Mouse (Mus musculus) CD8-positive naive resting alpha-beta T cell, adult 57 days (primary cell): ENCODE results near the gene Fgf22. TPM values are rescaled to one million over a fixed set of nuclear protein-coding genes. Genes with fewer than 3 reads are reported as not detected.

ENCODE experiments used
- total RNA-seq: library from RNA; stranded (reverse); gene quantifications from one replicate; pipeline ENCODE4 v1.2.4, GENCODE M21; 2023

Gene Fgf22
- not detected for total RNA-seq

GRCm38 (mm10) chr10:79754856-79755516 lies at the start of gene Fgf22:
Gene Fgf22, plus strand, starts transcription at chr10:79755076.

DNA sequence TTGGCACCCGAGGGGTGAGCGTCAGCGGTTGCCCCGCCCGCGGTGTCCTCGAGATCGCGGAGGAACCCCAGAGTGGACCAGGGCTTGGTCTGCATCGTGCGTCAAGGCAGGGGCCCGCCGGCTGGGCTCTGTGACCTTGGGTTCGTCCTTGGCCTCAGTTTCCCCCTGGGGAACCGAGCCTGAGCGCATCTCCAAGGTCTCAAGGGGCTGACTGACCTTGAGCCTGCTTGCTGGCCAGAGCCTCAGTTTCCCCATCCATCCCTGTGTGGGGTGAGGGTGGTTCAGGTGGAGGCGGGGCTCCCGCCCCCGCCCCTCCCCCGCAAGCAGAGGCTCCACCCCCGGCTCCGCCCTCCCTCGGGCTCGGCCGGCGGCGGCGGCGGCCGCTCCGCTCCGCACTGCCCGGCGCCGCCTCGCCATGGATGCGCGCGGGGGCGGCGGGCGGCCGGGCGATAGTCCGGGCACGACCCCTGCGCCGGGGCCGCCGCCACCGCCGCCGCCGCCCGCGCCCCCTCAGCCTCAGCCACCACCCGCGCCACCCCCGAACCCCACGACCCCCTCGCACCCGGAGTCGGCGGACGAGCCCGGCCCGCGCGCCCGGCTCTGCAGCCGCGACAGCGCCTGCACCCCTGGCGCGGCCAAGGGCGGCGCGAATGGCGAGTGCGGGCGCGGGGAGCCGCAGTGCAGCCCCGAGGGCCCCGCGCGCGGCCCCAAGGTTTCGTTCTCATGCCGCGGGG lies 38.5 kb upstream of the Fgf22 start, which contains the start of gene Hcn2:
Gene Hcn2 (plus strand): TSS at position 381 of the 734 bp plus-strand sequence.

DNA sequence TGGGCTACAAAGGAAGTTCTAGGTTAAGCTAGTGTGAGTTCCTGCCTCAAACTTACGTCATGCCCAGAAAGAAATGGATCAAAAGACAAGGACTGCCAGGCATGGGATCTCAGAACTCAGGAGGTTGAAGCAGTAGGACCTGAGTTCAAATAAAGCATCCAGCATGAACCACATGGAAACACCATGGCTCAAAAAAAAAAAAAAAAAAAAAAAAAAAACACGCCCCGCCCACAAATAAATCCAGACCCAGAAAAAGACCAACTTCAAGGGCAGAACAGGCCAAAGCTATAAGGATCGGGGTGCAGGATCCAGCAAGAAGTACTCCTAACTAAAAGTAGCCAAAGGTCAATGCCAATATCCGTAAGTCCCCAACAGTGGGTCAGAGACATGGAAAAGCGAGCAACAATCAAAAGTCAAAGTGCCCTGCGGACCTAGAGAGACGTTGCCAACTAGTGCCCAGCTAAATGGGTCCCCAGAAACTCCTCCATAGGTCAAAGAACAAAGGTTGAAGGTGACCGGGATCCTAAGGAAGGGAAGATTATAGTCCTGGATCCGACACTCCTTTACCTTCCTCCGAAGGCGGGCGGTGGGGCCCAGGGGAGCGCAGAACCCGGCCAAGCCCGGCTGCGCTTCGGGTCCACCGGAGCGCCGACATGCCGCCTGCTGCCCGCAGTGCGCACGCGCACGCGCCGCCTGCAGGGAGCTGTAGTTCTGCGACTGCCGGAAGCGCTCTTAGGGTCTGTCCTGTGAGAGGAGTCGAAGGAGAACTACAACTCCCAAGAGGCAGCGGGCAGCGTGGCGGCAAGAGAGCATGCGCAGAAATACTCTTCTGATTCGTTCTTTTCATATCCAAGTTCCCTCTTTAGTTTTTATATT lies 8.7 kb upstream of the Fgf22 start, which contains the start of gene Polrmt:
Gene Polrmt (minus strand): TSS at position 684 of the 876 bp plus-strand sequence.

GRCm38 (mm10) chr10:79766508-79767325 lies 11.8 kb downstream of the Fgf22 start, which contains the start of gene Rnf126:
Gene Rnf126, minus strand, starts transcription at chr10:79766952.

GRCm38 (mm10) chr10:79777103-79777531 lies 22.2 kb downstream of the Fgf22 start, which contains the start of gene Fstl3:
Gene Fstl3, plus strand, starts transcription at chr10:79777272.

GRCm38 (mm10) chr10:79790861-79791260 lies 36.0 kb downstream of the Fgf22 start, which contains the start of gene Prss57:
Gene Prss57, minus strand, starts transcription at chr10:79790961.

DNA sequence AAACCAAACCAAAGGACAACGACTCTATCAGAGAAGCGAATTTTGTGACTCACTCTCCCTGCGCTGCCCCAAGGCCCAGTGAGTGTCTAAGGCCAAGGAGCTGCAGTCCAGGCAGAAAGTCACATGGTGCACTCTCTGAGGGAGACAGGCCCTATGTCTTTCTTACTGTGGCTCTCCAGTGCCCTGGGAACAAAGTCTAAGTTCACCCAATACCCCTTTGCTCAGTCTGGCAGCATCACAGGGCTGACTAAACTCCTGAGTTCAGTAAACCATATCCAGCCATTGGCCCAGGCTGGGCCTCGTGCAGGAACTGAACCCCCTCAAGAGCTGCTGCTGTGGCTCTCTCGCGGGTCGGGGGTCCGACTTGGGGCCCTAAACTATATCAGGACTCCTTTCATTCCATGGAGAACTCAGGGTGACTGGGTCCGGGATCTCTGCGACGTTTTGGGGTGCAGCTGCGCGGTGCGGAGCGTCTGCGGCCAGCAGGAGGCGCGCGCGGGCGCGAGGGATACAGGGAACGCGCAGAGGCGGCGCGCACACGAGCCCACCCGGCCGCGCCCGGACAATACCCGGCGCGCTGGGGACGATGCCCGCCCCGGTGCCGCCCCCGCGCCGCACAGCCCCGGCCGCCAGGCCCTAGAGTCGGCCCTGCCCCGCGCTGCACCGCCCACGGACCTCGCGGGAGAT lies 38.3 kb downstream of the Fgf22 start, which contains the start of gene Palm:
Gene Palm (plus strand): TSS at position 522 of the 687 bp plus-strand sequence.

Other genes starting within 250 kb of the Fgf22 start
- gene Plpp2, start 221.3 kb upstream of the Fgf22 start, total RNA-seq, result 1.7 TPM
- gene Mier2, start 199.9 kb upstream of the Fgf22 start, total RNA-seq, result 47.6 TPM
- gene Theg, start 167.7 kb upstream of the Fgf22 start, total RNA-seq, result not detected
- gene C2cd4c, start 141.1 kb upstream of the Fgf22 start, total RNA-seq, result not detected
- gene Shc2, start 117.2 kb upstream of the Fgf22 start, total RNA-seq, result not detected
- not detected for gene Odf3l2, start 109.3 kb upstream of the Fgf22 start, total RNA-seq
- gene Madcam1, start 90.5 kb upstream of the Fgf22 start, total RNA-seq, result not detected
- 16.9 TPM for gene Tpgs1, start 85.7 kb upstream of the Fgf22 start, total RNA-seq
- 74.7 TPM for gene Cdc34, start 72.9 kb upstream of the Fgf22 start, total RNA-seq
- 3.1 TPM for gene Gzmm, start 66.1 kb upstream of the Fgf22 start, total RNA-seq
- gene Bsg, start 50.6 kb upstream of the Fgf22 start, total RNA-seq, result 108 TPM
- not detected for gene Hcn2, start 38.4 kb upstream of the Fgf22 start, total RNA-seq
- 71.2 TPM for gene Polrmt, start 8.5 kb upstream of the Fgf22 start, total RNA-seq
- 62.8 TPM for gene Rnf126, start 11.9 kb downstream of the Fgf22 start, total RNA-seq
- 1.1 TPM for gene Fstl3, start 22.2 kb downstream of the Fgf22 start, total RNA-seq
- gene Prss57, start 35.9 kb downstream of the Fgf22 start, total RNA-seq, result not detected
- gene Palm, start 38.5 kb downstream of the Fgf22 start, total RNA-seq, result 5.8 TPM
- gene Misp, start 65.9 kb downstream of the Fgf22 start, total RNA-seq, result not detected
- gene Ptbp1, start 99.4 kb downstream of the Fgf22 start, total RNA-seq, result 606 TPM
- not detected for gene Prtn3, start 119.4 kb downstream of the Fgf22 start, total RNA-seq
- gene Plppr3, start 119.6 kb downstream of the Fgf22 start, total RNA-seq, result not detected
- not detected for gene Elane, start 131.2 kb downstream of the Fgf22 start, total RNA-seq
- gene Cfd, start 135.8 kb downstream of the Fgf22 start, total RNA-seq, result not detected
- 61.6 TPM for gene Med16, start 153.8 kb downstream of the Fgf22 start, total RNA-seq
- not detected for gene Gm26602, start 155.8 kb downstream of the Fgf22 start, total RNA-seq
- gene Kiss1r, start 161.9 kb downstream of the Fgf22 start, total RNA-seq, result 0.73 TPM
- 102 TPM for gene R3hdm4, start 166.1 kb downstream of the Fgf22 start, total RNA-seq
- gene Arid3a, start 172.0 kb downstream of the Fgf22 start, total RNA-seq, result 7.3 TPM
- gene Wdr18, start 205.1 kb downstream of the Fgf22 start, total RNA-seq, result 48.8 TPM
- 0.58 TPM for gene Grin3b, start 215.6 kb downstream of the Fgf22 start, total RNA-seq
- 142 TPM for gene Tmem259, start 229.3 kb downstream of the Fgf22 start, total RNA-seq
- 499 TPM for gene Cnn2, start 233.5 kb downstream of the Fgf22 start, total RNA-seq
- 82.9 TPM for gene Abca7, start 241.4 kb downstream of the Fgf22 start, total RNA-seq